Mouse (Mus musculus): ENCODE measurements around the gene Galnt6. TPM values are rescaled to one million over a fixed set of nuclear protein-coding genes. Genes with fewer than 3 reads are reported as not detected.

Gene Galnt6
- 26.8 to 31.5 TPM (median 30.1 TPM) in 4 replicates for total RNA-seq (2023)

GRCm38 (mm10) chr15:100729281-100729985, at the start of gene Galnt6:
Galnt6 (minus strand) TSS chr15:100729376.

GRCm38 (mm10) chr15:100761419-100762185, 32.4 kb upstream of the Galnt6 start, which contains the start of gene Slc4a8:
Slc4a8 (plus strand) TSS chr15:100761747.

GRCm38 (mm10) chr15:100687430-100687971, 41.7 kb downstream of the Galnt6 start, which contains the start of gene Cela1:
Cela1 (minus strand) TSS chr15:100687921.

GRCm38 (mm10) chr15:100669337-100669736, 59.8 kb downstream of the Galnt6 start, which contains the start of gene Bin2:
Bin2 (minus strand) TSS chr15:100669553.

Other genes starting within 250 kb of the Galnt6 start
- gene Csrnp2, start 233.9 kb downstream of the Galnt6 start, total RNA-seq (2023): 5.3 to 5.9 TPM (median 5.8 TPM) in 4 replicates
- 7.8 to 9.0 TPM (median 8.5 TPM) in 4 replicates for gene Tfcp2, start 177.4 kb downstream of the Galnt6 start, total RNA-seq (2023)
- 68.5 to 74.7 TPM (median 71.3 TPM) in 4 replicates for gene Pou6f1, start 129.4 kb downstream of the Galnt6 start, total RNA-seq (2023)
- gene Dazap2, start 114.0 kb downstream of the Galnt6 start, total RNA-seq (2023): 573 to 612 TPM (median 596 TPM) in 4 replicates
- 12.8 to 16.8 TPM (median 14.8 TPM) in 4 replicates for gene Smagp, start 92.4 kb downstream of the Galnt6 start, total RNA-seq (2023)
- gene Bin2, start 59.8 kb downstream of the Galnt6 start, total RNA-seq (2023): 161 to 176 TPM (median 171 TPM) in 4 replicates
- 1.9 to 2.3 TPM in 2 of 4 replicates, not detected in the others for gene Cela1, start 41.5 kb downstream of the Galnt6 start, total RNA-seq (2023)
- gene Slc4a8, start 32.4 kb upstream of the Galnt6 start, total RNA-seq (2023): 15.0 to 20.2 TPM (median 17.6 TPM) in 4 replicates
- gene Scn8a, start 140.5 kb upstream of the Galnt6 start, total RNA-seq (2023): 0.47 to 2.9 TPM (median 2.4 TPM) in 4 replicates